Mouse (Mus musculus): ENCODE measurements at regions not wholly inside any gene's neighbourhood (a gene's known extent, or its start where the extent isn't known, plus 50 kb on each side); places are given as distances from the start of the nearest gene placed in this dataset.

DNA sequence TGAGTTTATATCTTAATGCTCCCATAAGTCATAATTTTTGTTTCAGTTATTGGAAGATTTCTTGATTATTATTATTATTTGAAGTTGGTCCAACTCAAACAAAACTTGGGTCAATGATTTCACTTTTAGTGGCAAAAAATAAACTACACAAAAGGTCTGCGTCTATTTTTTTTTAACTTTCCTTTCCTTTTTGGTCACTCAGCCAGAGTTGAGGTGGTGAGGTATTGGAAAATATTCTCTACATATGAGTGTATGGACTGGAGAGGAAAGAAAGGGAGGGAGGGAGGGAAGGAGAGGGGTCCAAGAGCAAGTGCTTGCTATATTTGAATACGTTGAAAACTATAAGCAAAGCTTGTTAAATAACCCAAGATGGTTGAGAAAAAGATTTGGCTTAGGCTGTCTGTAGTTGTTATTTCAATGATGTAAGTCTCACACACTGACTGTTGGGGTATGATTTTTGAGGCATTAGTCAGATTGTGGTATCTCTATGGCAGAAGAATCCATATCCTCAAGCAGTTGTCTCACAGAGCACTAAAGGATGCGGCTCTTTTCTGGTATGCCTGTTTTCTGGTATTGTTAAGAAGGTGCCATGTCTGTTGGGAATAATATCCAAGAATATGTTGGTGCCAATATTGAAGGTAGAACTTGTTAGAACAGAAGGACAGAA is 75.9 kb upstream of the Hey2 start:
- DNase-seq, result no peak

DNA sequence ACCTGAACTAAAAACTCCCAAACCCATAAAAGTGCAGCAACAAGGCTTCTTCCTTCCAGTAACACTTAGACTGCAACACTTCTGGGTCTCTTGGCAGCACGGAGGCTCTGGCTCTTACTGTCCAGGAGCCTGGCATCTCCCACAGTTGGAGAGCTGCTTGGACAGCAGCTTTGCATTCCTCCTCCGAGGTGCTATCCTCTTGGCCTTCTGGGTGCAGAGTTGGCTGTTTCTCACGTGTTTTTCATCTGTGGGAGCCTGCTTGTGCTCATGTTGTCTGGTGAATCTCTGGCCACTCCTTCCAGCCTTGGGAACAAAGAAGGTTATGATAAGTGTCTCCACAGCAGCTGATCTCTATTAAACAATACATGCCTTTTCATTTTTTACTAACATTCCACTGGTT is 51.2 kb upstream of the Hey2 start:
- DNase-seq, result no peak

Data from right cerebral cortex, postnatal 4 days (tissue).